Mouse (Mus musculus): ENCODE data around the gene Steap2.

DNA sequence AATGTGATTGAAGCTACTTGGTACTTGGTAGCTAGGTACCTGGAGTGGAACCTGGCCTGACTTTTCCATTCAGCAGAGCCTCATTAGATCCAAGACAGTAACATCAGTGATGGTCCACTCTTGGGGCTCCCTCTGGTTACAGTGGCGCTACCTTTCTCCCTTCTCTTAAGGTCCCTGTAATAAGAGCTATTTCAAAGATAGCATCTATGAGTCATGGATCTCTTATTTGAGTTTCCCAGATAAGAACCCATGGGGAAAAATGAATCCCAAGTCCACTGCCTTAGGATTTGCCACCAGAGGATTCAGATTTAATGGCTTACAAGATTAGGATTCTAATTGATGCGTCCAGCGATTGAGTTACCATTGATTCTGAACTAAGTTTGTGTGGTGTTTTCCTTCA, 37.8 kb upstream of the Steap2 start:
- TF ChIP-seq CTCF (IDR thresholded peaks at IDR 0.05; ENCODE audit: low read depth, low read length) = no peak
- no peak for TF ChIP-seq POLR2A (IDR thresholded peaks at IDR 0.05; ENCODE audit: insufficient read depth, low read length)
